In the genomic region with DNA sequence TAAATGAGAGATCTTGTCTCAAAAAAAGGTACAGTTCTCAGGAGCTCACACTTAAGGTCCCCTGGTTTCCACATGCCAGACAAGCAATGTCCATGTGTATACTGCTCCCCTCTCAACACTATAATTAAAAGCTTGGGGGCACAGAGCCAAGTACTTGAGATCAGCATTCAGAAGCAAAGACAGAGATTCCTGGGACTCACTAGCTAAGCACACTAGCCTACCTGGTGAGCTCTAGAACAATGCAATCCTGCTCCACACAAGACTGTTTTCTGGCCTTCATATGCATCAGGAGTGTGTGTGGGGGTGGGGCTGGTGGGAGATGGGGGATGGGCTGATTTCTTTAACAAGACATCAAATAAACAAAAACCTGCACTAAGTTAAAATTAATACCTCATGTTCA, we compare ENCODE assay signal across 21 mouse cellular contexts. TPM values are rescaled to one million over a fixed set of nuclear protein-coding genes. Genes with fewer than 3 reads are reported as not detected.
DNase-seq lines count a peak whose midpoint lies in the region; ATAC-seq lines count a peak whose summit lies in the region.
"Had no signal": no experiment of that assay in that cellular context is flagged by ENCODE, and none has a peak within 500 bp of the region (broad histone marks: within the 10 kb centered on the region; RNA-seq: fewer than 3 reads in every experiment).

No protein-coding gene starts in this region.

- no peaks in the 10 kb centered on the region for H3K36me3 ChIP-seq in heart, embryonic 16.5 days (ENCODE audit: control insufficient read depth, insufficient read depth)
- no peaks in the 10 kb centered on the region for H3K36me3 ChIP-seq in heart, embryonic 10.5 days
- H3K36me3 ChIP-seq in lung, embryonic 15.5 days: no peaks in the 10 kb centered on the region
- H3K36me3 ChIP-seq: embryonic facial prominence, embryonic 15.5 days; hindbrain, embryonic 12.5 days; midbrain, embryonic 10.5 days had no signal

- H3K9me3 ChIP-seq in heart, embryonic 16.5 days (replicated peaks; ENCODE audit: control insufficient read depth, low read length): no peaks in the 10 kb centered on the region
- no peaks in the 10 kb centered on the region for H3K9me3 ChIP-seq in heart, embryonic 10.5 days
- no peaks in the 10 kb centered on the region for H3K9me3 ChIP-seq in lung, embryonic 15.5 days
- H3K9me3 ChIP-seq: embryonic facial prominence, embryonic 15.5 days; hindbrain, embryonic 12.5 days; midbrain, embryonic 10.5 days had no signal

- peak overlapping the region; percentile 43 for H3K27ac ChIP-seq in heart, embryonic 16.5 days (ENCODE audit: low read length)
- no peak overlapping the region for H3K27ac ChIP-seq in heart, embryonic 10.5 days
- no peak overlapping the region for H3K27ac ChIP-seq in lung, embryonic 15.5 days
- H3K27ac ChIP-seq: embryonic facial prominence, embryonic 15.5 days; hindbrain, embryonic 12.5 days; midbrain, embryonic 10.5 days; stomach, postnatal 0 days had no signal

- H3K4me1 ChIP-seq in heart, embryonic 16.5 days (ENCODE audit: control insufficient read depth, insufficient read depth, low read length): peaks cover 10% of the 10 kb centered on the region
- peaks cover 7% of the 10 kb centered on the region; the same call in 1 of the 2 replicates for H3K4me1 ChIP-seq in heart, embryonic 10.5 days
- H3K4me1 ChIP-seq in lung, embryonic 15.5 days: no peaks in the 10 kb centered on the region
- H3K4me1 ChIP-seq: hindbrain, embryonic 12.5 days had no signal

- no peak overlapping the region for H3K9ac ChIP-seq in heart, embryonic 16.5 days (ENCODE audit: low read length)
- H3K9ac ChIP-seq in lung, embryonic 15.5 days: no peak overlapping the region
- H3K9ac ChIP-seq: embryonic facial prominence, embryonic 15.5 days; hindbrain, embryonic 12.5 days; liver, postnatal 0 days had no signal

- no peak overlapping the region for H3K4me2 ChIP-seq in heart, embryonic 16.5 days (ENCODE audit: low read depth, low read length)
- no peak overlapping the region for H3K4me2 ChIP-seq in lung, embryonic 15.5 days
- H3K4me2 ChIP-seq: embryonic facial prominence, embryonic 15.5 days; hindbrain, embryonic 12.5 days had no signal

- no peak for DNase-seq in heart, embryonic 10.5 days (ENCODE audit: low spot score)
- no peak for DNase-seq in lung, postnatal 10 days
- peak; percentile 58 for DNase-seq in R1 (ENCODE audit: low read depth, low spot score)
- DNase-seq in lung, postnatal 36 days: peak; percentile 35
- no peak for DNase-seq in urinary bladder, postnatal 36 days (ENCODE audit: low spot score in 2 of 2)
- DNase-seq: adrenal gland, postnatal 14 days; B cell, adult 2 months; cerebellum, adult 11 months; cerebellum, postnatal 10 days; kidney, adult 2 months; kidney, postnatal 14 days; liver, postnatal 0 days; retina, postnatal 1 day had no signal

- ATAC-seq in heart, embryonic 16.5 days (replicated peaks; ENCODE audit: extremely low read depth, insufficient read depth, low FRiP score): peak; percentile 79
- ATAC-seq in lung, embryonic 15.5 days (ENCODE audit: borderline replicate concordance, extremely low read depth, low FRiP score, low TSS enrichment): peak; percentile 31; the same call in 1 of the 2 replicates
- ATAC-seq: inflammation-experienced regulatory T-cells, adult 6 months; liver, postnatal 0 days; Patski had no signal

- H3K4me3 ChIP-seq in heart, embryonic 16.5 days (ENCODE audit: low read length): no peak overlapping the region
- no peak overlapping the region for H3K4me3 ChIP-seq in heart, embryonic 10.5 days
- no peak overlapping the region for H3K4me3 ChIP-seq in lung, embryonic 15.5 days
- H3K4me3 ChIP-seq: embryonic facial prominence, embryonic 15.5 days; hindbrain, embryonic 12.5 days; midbrain, embryonic 10.5 days had no signal

- no peaks in the 10 kb centered on the region for H3K27me3 ChIP-seq in heart, embryonic 16.5 days (ENCODE audit: control insufficient read depth, insufficient read depth, low read length)
- H3K27me3 ChIP-seq in heart, embryonic 10.5 days (ENCODE audit: insufficient read depth, poor library complexity, severe bottlenecking): no peaks in the 10 kb centered on the region
- no peaks in the 10 kb centered on the region for H3K27me3 ChIP-seq in lung, embryonic 15.5 days
- H3K27me3 ChIP-seq: embryonic facial prominence, embryonic 15.5 days; hindbrain, embryonic 12.5 days; Patski had no signal

RNA-seq across cellular contexts. Expression of a gene that starts 58.2 kb away (rescaled TPM):
- polyA plus RNA-seq in heart, embryonic 16.5 days (2015; fragmentation: Nextera tagmentation; extraction: Ambion mirVana): 5.3 TPM in 2 replicates
- 7.1 and 7.3 TPM in 2 replicates for polyA plus RNA-seq in heart, embryonic 10.5 days (2016; fragmentation: Nextera tagmentation; extraction: Ambion mirVana)
- polyA plus RNA-seq in lung, embryonic 15.5 days (2015; fragmentation: Nextera tagmentation; extraction: Ambion mirVana): 7.6 and 7.9 TPM in 2 replicates

Comparison
In these comparisons a context has a peak if more than half of its experiments do, and no peak if none do; other contexts are left out.
1. DNase-seq: peak in R1 (single experiment) and lung, postnatal 36 days (single experiment); none in heart, embryonic 10.5 days (single experiment), lung, postnatal 10 days (single experiment) and urinary bladder, postnatal 36 days (0 of 2).